In the genomic region with DNA sequence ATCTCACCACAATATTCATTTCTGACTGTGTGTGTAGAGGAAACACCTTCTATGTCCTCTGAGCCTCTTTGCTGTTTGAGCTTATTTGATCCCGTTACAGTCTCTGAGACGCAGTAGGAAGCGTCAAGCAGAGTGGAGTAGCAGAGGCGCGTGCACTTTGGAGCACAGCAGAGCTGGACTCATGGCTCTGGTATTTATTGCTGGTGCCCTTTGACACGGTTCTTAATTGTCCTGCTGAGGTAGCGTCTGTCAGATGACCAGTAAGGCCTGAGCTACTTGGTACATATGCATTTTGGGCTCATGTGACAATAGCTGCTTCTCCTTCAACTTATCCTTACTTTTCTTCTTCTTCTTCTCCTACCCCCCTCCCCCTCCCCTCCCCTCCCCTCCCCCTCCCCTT, we compare ENCODE assay signal across 11 mouse cellular contexts.
A peak's percentile ranks its signal among the peaks of the same experiment; 100 is the strongest.
DNase-seq lines count a peak whose midpoint lies in the region; ATAC-seq lines count a peak whose summit lies in the region.
"Had no signal": no experiment of that assay in that cellular context is flagged by ENCODE, and none has a peak within 500 bp of the region (broad histone marks: within the 10 kb centered on the region; RNA-seq: fewer than 3 reads in every experiment).

No protein-coding gene starts in this region.

- H3K9me3 ChIP-seq in midbrain, embryonic 11.5 days (ENCODE audit: control insufficient read depth, low read length) = no peaks in the 10 kb centered on the region
- H3K9me3 ChIP-seq: hindbrain, embryonic 15.5 days; liver, embryonic 15.5 days had no signal

- WGBS in midbrain, embryonic 11.5 days = 62% methylated on average over 7 of the region's 7 CpGs

- no peak overlapping the region for H3K27ac ChIP-seq in midbrain, embryonic 11.5 days (ENCODE audit: low read depth, low read length)
- H3K27ac ChIP-seq: hindbrain, embryonic 15.5 days; liver, embryonic 15.5 days had no signal

- H3K4me3 ChIP-seq in midbrain, embryonic 11.5 days (ENCODE audit: low read depth, low read length) = no peak overlapping the region
- H3K4me3 ChIP-seq: hindbrain, embryonic 15.5 days; liver, embryonic 15.5 days had no signal

- no peak overlapping the region for H3K9ac ChIP-seq in midbrain, embryonic 11.5 days (ENCODE audit: low read length)
- H3K9ac ChIP-seq: hindbrain, embryonic 15.5 days; liver, embryonic 15.5 days had no signal

- DNase-seq in 3134 (ENCODE audit: extremely low read depth, insufficient read length, low spot score) = peak; percentile 14
- peak; percentile 41 for DNase-seq in 3T3-L1 (ENCODE audit: low read depth, low spot score)
- DNase-seq in embryo, embryonic 9.5 days (ENCODE audit: extremely low spot score) = peak; percentile 42
- DNase-seq in kidney, postnatal 10 days = peak; percentile 38
- no peak for DNase-seq in thymus, postnatal 10 days (ENCODE audit: low spot score in 2 of 2)
- no peak for DNase-seq in midbrain, embryonic 11.5 days (ENCODE audit: low spot score, missing footprints)
- DNase-seq: cerebellum, adult 9-10 months; thymus, postnatal 25 days had no signal

- H3K4me1 ChIP-seq in midbrain, embryonic 11.5 days (ENCODE audit: control insufficient read depth, insufficient read depth, low read length) = no peaks in the 10 kb centered on the region
- H3K4me1 ChIP-seq: liver, embryonic 15.5 days had no signal

- H3K27me3 ChIP-seq in midbrain, embryonic 11.5 days (ENCODE audit: control insufficient read depth, insufficient read depth, low read length) = no peaks in the 10 kb centered on the region
- H3K27me3 ChIP-seq: hindbrain, embryonic 15.5 days; liver, embryonic 15.5 days had no signal

- no peaks in the 10 kb centered on the region for H3K36me3 ChIP-seq in midbrain, embryonic 11.5 days (ENCODE audit: control insufficient read depth, insufficient read depth, low read length)
- H3K36me3 ChIP-seq: hindbrain, embryonic 15.5 days; liver, embryonic 15.5 days had no signal

- ATAC-seq in inflammation-experienced regulatory T-cells, adult 6 months = no peak
- ATAC-seq in midbrain, embryonic 11.5 days (ENCODE audit: low FRiP score) = no peak

- H3K4me2 ChIP-seq in midbrain, embryonic 11.5 days = no peak overlapping the region
- H3K4me2 ChIP-seq: hindbrain, embryonic 15.5 days; liver, embryonic 15.5 days had no signal

Comparison
In these comparisons a context has a peak if more than half of its experiments do, and no peak if none do; other contexts are left out.
1. DNase-seq: peak in 3134 (single experiment), 3T3-L1 (single experiment), embryo, embryonic 9.5 days (single experiment) and kidney, postnatal 10 days (single experiment); none in thymus, postnatal 10 days (0 of 2) and midbrain, embryonic 11.5 days (single experiment).